Mouse (Mus musculus) heart, postnatal 0 days (tissue): ENCODE results near the gene Asic2. TPM values are rescaled to one million over a fixed set of nuclear protein-coding genes. Genes with fewer than 3 reads are reported as not detected.

Experiments
- ATAC-seq: fragments of 200-750 bp; cut with Nextera tagmentation; 2 replicates; pipeline ENCODE4 v1.8.0; 2017; ENCODE audit warnings: low read depth, moderate number of reproducible peaks, moderate library complexity; ENCODE audit not compliant: insufficient read depth
- DNase-seq: peaks from one replicate; pipeline ENCODE4 v3.0.0-alpha.2; 2016; ENCODE audit warnings: low spot score
- H3K27ac ChIP-seq: fragments of 300-500 bp; sonication (generic); 2 replicates; pipeline ENCODE4 v1.5.1; 2014; ENCODE audit warnings: low read depth, mild to moderate bottlenecking
- H3K27me3 ChIP-seq: fragments of 300-500 bp; sonication (generic); 2 replicates; pipeline ENCODE4 v1.6.1; 2014; ENCODE audit warnings: low read length, mixed read lengths; ENCODE audit not compliant: control insufficient read depth, insufficient read depth
- H3K36me3 ChIP-seq: fragments of 300-500 bp; sonication (generic); replicated peaks from 2 replicates; pipeline ENCODE4 v1.6.1; 2014; ENCODE audit warnings: low read length, mixed read lengths; ENCODE audit not compliant: control insufficient read depth, insufficient read depth
- H3K4me1 ChIP-seq: fragments of 300-500 bp; sonication (generic); 2 replicates; pipeline ENCODE4 v1.6.1; 2014; ENCODE audit warnings: antibody characterized with exemption; ENCODE audit not compliant: control insufficient read depth, insufficient read depth
- H3K4me2 ChIP-seq: fragments of 300-500 bp; sonication (generic); 2 replicates; pipeline ENCODE4 v1.6.1; 2014; ENCODE audit warnings: low read depth, mild to moderate bottlenecking, low read length, moderate library complexity
- H3K4me3 ChIP-seq: fragments of 300-500 bp; sonication (generic); 2 replicates; pipeline ENCODE4 v1.5.1; 2014; ENCODE audit warnings: low read depth, low read length
- H3K9ac ChIP-seq: fragments of 300-500 bp; sonication (generic); replicated peaks from 2 replicates; pipeline ENCODE4 v1.6.1; 2014; ENCODE audit warnings: low read depth, low read length, mixed read lengths
- H3K9me3 ChIP-seq: fragments of 300-500 bp; sonication (generic); replicated peaks from 2 replicates; pipeline ENCODE4 v1.6.1; 2016; ENCODE audit warnings: low read length; ENCODE audit not compliant: control insufficient read depth
- CTCF ChIP-seq: IDR thresholded peaks from 2 replicates; pipeline ENCODE4 v1.5.1; 2016; ENCODE audit warnings: antibody characterized with exemption, control low read depth, low read depth
- EP300 ChIP-seq: IDR thresholded peaks from 2 replicates; pipeline ENCODE4 v1.6.1; 2016; ENCODE audit warnings: antibody characterized with exemption, low read depth
- WGBS: fragments of 180-500 bp; shearing (Covaris S2); extraction: QIAGEN DNeasy Blood & Tissue Kit; methylation state at CpG from one replicate; pipeline ENCODE4 v1.1.7; 2014; 5-methylcytosine and 5-hydroxymethylcytosine counted together
- polyA plus RNA-seq: library from polyadenylated mRNA; unstranded; fragments of >200 nt; fragmentation: Nextera tagmentation; extraction: Ambion mirVana; gene quantifications from 2 replicates; pipeline ENCODE4 v1.2.1, GENCODE M21; 2015
- total RNA-seq: library from RNA; depleted of rRNA; stranded (reverse); fragments of >200 nt; gene quantifications from 2 replicates; pipeline ENCODE4 v1.2.3, GENCODE M21; 2014; ENCODE audit warnings: low replicate concordance; rRNA removed

Gene Asic2
- total RNA-seq = not detected in 2 replicates
- polyA plus RNA-seq = not detected in 2 replicates

DNA sequence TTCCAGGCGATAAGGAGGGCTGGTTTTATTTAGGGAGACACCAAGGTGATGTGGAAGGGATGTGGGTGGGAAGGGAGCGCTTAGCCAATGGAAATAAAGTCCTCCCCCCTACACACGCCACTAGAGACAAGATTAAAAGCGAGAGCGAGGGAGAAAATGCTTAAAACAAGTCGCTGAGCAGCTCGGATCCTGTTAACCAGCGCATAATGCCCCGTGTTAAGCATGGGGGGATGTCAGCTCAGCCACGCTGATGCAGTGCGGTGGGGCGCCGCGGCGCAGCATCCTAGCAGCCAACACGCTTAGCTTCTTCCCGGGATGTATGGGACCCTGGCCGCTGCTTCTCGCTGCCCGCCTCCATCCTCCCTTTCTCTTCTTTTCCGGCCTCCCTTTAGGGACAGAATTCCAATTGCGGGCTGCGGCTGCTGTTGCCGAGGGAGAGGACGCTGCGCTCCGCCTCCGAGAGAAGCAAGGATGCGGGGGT lies at the start of gene Asic2:
Gene Asic2, minus strand, starts transcription at position 57 of the 481 bp plus-strand sequence.
- H3K36me3 ChIP-seq = no peaks in the 10 kb centered on the region
- H3K9ac ChIP-seq = no peak within 1 kb of the TSS
- TF ChIP-seq EP300 (no peak), CTCF (no peak)
- H3K4me1 ChIP-seq = no peaks in the 10 kb centered on the region
- WGBS = 3% methylated on average over 29 of the region's 29 CpGs
- no peak within 1 kb of the TSS for H3K4me2 ChIP-seq
- H3K4me3 ChIP-seq = no peak within 1 kb of the TSS
- no peaks in the 10 kb centered on the region for H3K9me3 ChIP-seq
- H3K27ac ChIP-seq = no peak within 1 kb of the TSS
- DNase-seq = no peak
- peaks cover 30% of the 10 kb centered on the region for H3K27me3 ChIP-seq
- no peak for ATAC-seq

DNA sequence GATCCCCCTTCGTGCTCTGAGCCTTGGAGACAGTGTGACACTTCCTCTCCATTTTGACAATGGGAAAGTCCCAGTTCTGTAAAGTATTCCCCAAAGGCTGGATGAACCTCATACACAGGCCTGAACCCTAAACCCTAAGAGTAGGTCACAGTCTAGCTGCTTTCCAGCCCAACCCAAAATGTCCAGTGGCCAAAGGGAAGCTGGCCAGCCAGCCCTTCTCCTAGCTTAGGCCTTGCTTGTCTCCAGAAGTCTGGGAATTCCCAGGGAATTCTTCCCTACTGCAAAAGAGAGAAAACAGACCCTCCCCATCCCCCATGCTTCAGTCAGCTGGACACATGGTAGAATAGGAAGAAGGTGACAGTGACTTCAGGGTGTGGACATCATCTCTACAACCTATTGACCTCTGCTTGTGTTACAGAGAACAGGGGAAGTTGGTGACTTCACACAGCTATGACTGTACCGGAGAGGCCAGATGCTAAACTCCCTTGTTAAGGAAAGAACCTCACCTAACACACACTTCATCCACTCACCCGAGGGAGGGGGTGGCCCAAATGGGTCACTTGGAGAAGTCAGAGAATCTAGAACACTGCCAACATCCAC lies 48.0 kb upstream of the Asic2 start:
- Histone ChIP-seq H3K27me3 (no peaks in the 10 kb centered on the region), H3K9ac (no peak overlapping the region), H3K36me3 (no peaks in the 10 kb centered on the region), H3K4me3 (no peak overlapping the region), H3K4me2 (no peak overlapping the region), H3K9me3 (no peaks in the 10 kb centered on the region), H3K27ac (no peak overlapping the region), H3K4me1 (no peaks in the 10 kb centered on the region)
- 63% methylated on average over 3 of the region's 3 CpGs for WGBS
- peak; percentile 17; the same call in 1 of the 2 replicates for ATAC-seq
- no peak for DNase-seq
- TF ChIP-seq EP300 (no peak), CTCF (no peak)

- no peaks in the 10 kb centered on the region for H3K27me3 ChIP-seq
- H3K27ac ChIP-seq = no peak overlapping the region
- 51% methylated on average over 2 of the region's 2 CpGs for WGBS
- H3K9me3 ChIP-seq = no peaks in the 10 kb centered on the region
- no peaks in the 10 kb centered on the region for H3K36me3 ChIP-seq
- no peak for ATAC-seq
- TF ChIP-seq CTCF (no peak), EP300 (no peak)
- no peak overlapping the region for H3K9ac ChIP-seq
- no peaks in the 10 kb centered on the region for H3K4me1 ChIP-seq
- H3K4me3 ChIP-seq = no peak overlapping the region
- H3K4me2 ChIP-seq = no peak overlapping the region
- DNase-seq = no peak
These were observed 46.8 kb upstream of the Asic2 start for GRCm38 (mm10) chr11:82015066-82015465.

DNA sequence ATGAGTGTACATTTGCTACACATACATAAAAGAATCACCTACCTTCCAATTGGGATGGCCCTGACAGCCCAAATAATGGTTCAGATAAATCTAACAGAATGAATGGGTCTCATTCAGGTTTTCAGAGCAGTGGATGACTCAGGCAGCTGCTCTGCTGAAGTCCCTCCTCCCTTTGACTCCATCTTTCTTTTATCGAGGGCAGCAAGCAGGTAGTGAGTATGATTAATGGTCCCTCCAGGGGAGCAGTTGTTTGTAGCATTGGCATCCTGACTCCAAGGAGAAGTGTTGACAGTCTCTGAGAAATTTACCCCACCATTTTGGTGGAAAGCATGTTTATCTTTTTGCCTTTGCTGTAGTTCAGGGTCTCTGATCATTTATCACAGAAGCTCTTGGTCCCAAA lies 45.5 kb upstream of the Asic2 start:
- DNase-seq = no peak
- WGBS = 62% methylated on average over 1 of the region's 1 CpGs
- no peaks in the 10 kb centered on the region for H3K27me3 ChIP-seq

GRCm38 (mm10) chr11:82011411-82012193 lies 43.3 kb upstream of the Asic2 start:
- Histone ChIP-seq H3K36me3 (no peaks in the 10 kb centered on the region), H3K9me3 (no peaks in the 10 kb centered on the region), H3K4me3 (no peak overlapping the region), H3K27ac (no peak overlapping the region), H3K27me3 (no peaks in the 10 kb centered on the region), H3K4me2 (no peak overlapping the region), H3K4me1 (no peaks in the 10 kb centered on the region; the same call in 1 of the 2 replicates), H3K9ac (no peak overlapping the region)
- TF ChIP-seq EP300 = no peak
- TF ChIP-seq CTCF = no peak
- peak; percentile 30 for ATAC-seq
- peak; percentile 69 for DNase-seq
- WGBS = 39% methylated on average over 8 of the region's 8 CpGs

More for the DNA sequence above, 45.5 kb upstream of the Asic2 start:
- Histone ChIP-seq H3K9me3 (no peaks in the 10 kb centered on the region), H3K27ac (no peak overlapping the region), H3K9ac (no peak overlapping the region), H3K4me2 (no peak overlapping the region), H3K4me1 (no peaks in the 10 kb centered on the region), H3K36me3 (no peaks in the 10 kb centered on the region), H3K4me3 (no peak overlapping the region)
- TF ChIP-seq CTCF = no peak
- ATAC-seq = no peak
